Mouse (Mus musculus): Measurements from ENCODE around the gene Cdk9. TPM values are rescaled to one million over a fixed set of nuclear protein-coding genes. Genes with fewer than 3 reads are reported as not detected.
A peak's percentile ranks its signal among the peaks of the same experiment; 100 is the strongest.

Gene Cdk9
- polyA plus RNA-seq, 1 experiment from 2014 or later: 68.7 TPM

GRCm38 (mm10) chr2:32712586-32712933, 316 bp downstream of the Cdk9 start:
- no peaks in the 10 kb centered on the region for H3K9me3 ChIP-seq (ENCODE audit: low read length)
- peak; percentile 95 for DNase-seq (ENCODE audit: low spot score)

GRCm38 (mm10) chr2:32712108-32712551, 746 bp downstream of the Cdk9 start:
- Histone ChIP-seq H3K9me3 (ENCODE audit: low read length) (no peaks in the 10 kb centered on the region), H3K9ac (replicated peaks; ENCODE audit: low read depth) (peak overlapping the region; percentile 64), H3K27ac (ENCODE audit: low read length) (peak overlapping the region; percentile 96), H3K27me3 (replicated peaks; ENCODE audit: insufficient read depth, low read length) (no peaks in the 10 kb centered on the region), H3K4me1 (ENCODE audit: insufficient read depth, low read depth, low read length) (peaks cover 17% of the 10 kb centered on the region; the same call in 1 of the 2 replicates), H3K4me2 (replicated peaks; ENCODE audit: low read depth, low read length) (peak overlapping the region; percentile 85), H3K4me3 (ENCODE audit: low read depth, low read length) (peak overlapping the region; percentile 90), H3K36me3 (ENCODE audit: insufficient read depth, low read length) (peaks cover 18% of the 10 kb centered on the region)
- WGBS: 3% methylated on average over 34 of the region's 41 CpGs
- ATAC-seq (peak; percentile 53), DNase-seq (ENCODE audit: low spot score) (peak; percentile 85)
- TF ChIP-seq EP300 (IDR thresholded peaks at IDR 0.05) (no peak), CTCF (IDR thresholded peaks at IDR 0.05) (peak; percentile 17)

More at GRCm38 (mm10) chr2:32712586-32712933, 316 bp downstream of the Cdk9 start:
- Histone ChIP-seq H3K4me3 (ENCODE audit: low read depth, low read length) (peak overlapping the region; percentile 90), H3K4me1 (ENCODE audit: insufficient read depth, low read depth, low read length) (peaks cover 17% of the 10 kb centered on the region; the same call in 1 of the 2 replicates), H3K36me3 (ENCODE audit: insufficient read depth, low read length) (peaks cover 18% of the 10 kb centered on the region), H3K4me2 (replicated peaks; ENCODE audit: low read depth, low read length) (peak overlapping the region; percentile 85), H3K9ac (replicated peaks; ENCODE audit: low read depth) (peak overlapping the region; percentile 64), H3K27me3 (replicated peaks; ENCODE audit: insufficient read depth, low read length) (no peaks in the 10 kb centered on the region), H3K27ac (ENCODE audit: low read length) (peak overlapping the region; percentile 96)
- under 1% methylated on average over 15 of the region's 44 CpGs for WGBS
- ATAC-seq: peak; percentile 91
- TF ChIP-seq CTCF (IDR thresholded peaks at IDR 0.05) (no peak), EP300 (IDR thresholded peaks at IDR 0.05) (no peak)

- H3K36me3 ChIP-seq (ENCODE audit: insufficient read depth, low read length): peaks cover 20% of the 10 kb centered on the region
- peak overlapping the region; percentile 85 for H3K4me2 ChIP-seq (replicated peaks; ENCODE audit: low read depth, low read length)
- ATAC-seq (no peak), DNase-seq (ENCODE audit: low spot score) (no peak)
- no peak for TF ChIP-seq EP300 (IDR thresholded peaks at IDR 0.05)
- TF ChIP-seq CTCF (IDR thresholded peaks at IDR 0.05): peak; percentile 40; the same call in 1 of the 2 replicates
- H3K27me3 ChIP-seq (replicated peaks; ENCODE audit: insufficient read depth, low read length): no peaks in the 10 kb centered on the region
- H3K9me3 ChIP-seq (ENCODE audit: low read length): no peaks in the 10 kb centered on the region
- peaks cover 17% of the 10 kb centered on the region; the same call in 1 of the 2 replicates for H3K4me1 ChIP-seq (ENCODE audit: insufficient read depth, low read depth, low read length)
- H3K9ac ChIP-seq (replicated peaks; ENCODE audit: low read depth): peak overlapping the region; percentile 64
- peak overlapping the region; percentile 96 for H3K27ac ChIP-seq (ENCODE audit: low read length)
- 21% methylated on average over 9 of the region's 9 CpGs for WGBS
- H3K4me3 ChIP-seq (ENCODE audit: low read depth, low read length): peak overlapping the region; percentile 90
These were observed 1.4 kb downstream of the Cdk9 start for GRCm38 (mm10) chr2:32711301-32712056.

GRCm38 (mm10) chr2:32710425-32710824, 2.5 kb downstream of the Cdk9 start:
- no peak for ATAC-seq
- 87% methylated on average over 5 of the region's 5 CpGs for WGBS
- H3K36me3 ChIP-seq (ENCODE audit: insufficient read depth, low read length): peaks cover 27% of the 10 kb centered on the region
- no peaks in the 10 kb centered on the region for H3K9me3 ChIP-seq (ENCODE audit: low read length)
- no peak overlapping the region for H3K4me2 ChIP-seq (replicated peaks; ENCODE audit: low read depth, low read length)
- no peak overlapping the region for H3K27ac ChIP-seq (ENCODE audit: low read length)
- H3K4me3 ChIP-seq (ENCODE audit: low read depth, low read length): no peak overlapping the region
- peaks cover 17% of the 10 kb centered on the region; the same call in 1 of the 2 replicates for H3K4me1 ChIP-seq (ENCODE audit: insufficient read depth, low read depth, low read length)
- no peak overlapping the region for H3K9ac ChIP-seq (replicated peaks; ENCODE audit: low read depth)
- H3K27me3 ChIP-seq (replicated peaks; ENCODE audit: insufficient read depth, low read length): no peaks in the 10 kb centered on the region
- no peak for TF ChIP-seq EP300 (IDR thresholded peaks at IDR 0.05)
- TF ChIP-seq CTCF (IDR thresholded peaks at IDR 0.05): no peak
- DNase-seq (ENCODE audit: low spot score): no peak

- H3K36me3 ChIP-seq (ENCODE audit: insufficient read depth, low read length): peaks cover 30% of the 10 kb centered on the region
- TF ChIP-seq CTCF (IDR thresholded peaks at IDR 0.05) (no peak), EP300 (IDR thresholded peaks at IDR 0.05) (no peak)
These were observed 3.2 kb downstream of the Cdk9 start for GRCm38 (mm10) chr2:32709521-32710137.

GRCm38 (mm10) chr2:32708643-32709042, 4.2 kb downstream of the Cdk9 start:
- DNase-seq (ENCODE audit: low spot score) (peak; percentile 84), ATAC-seq (no peak)
- no peak overlapping the region for H3K9ac ChIP-seq (replicated peaks; ENCODE audit: low read depth)
- H3K27ac ChIP-seq (ENCODE audit: low read length): no peak overlapping the region
- no peaks in the 10 kb centered on the region for H3K27me3 ChIP-seq (replicated peaks; ENCODE audit: insufficient read depth, low read length)
- peaks cover 6% of the 10 kb centered on the region; the same call in 1 of the 2 replicates for H3K4me1 ChIP-seq (ENCODE audit: insufficient read depth, low read depth, low read length)
- H3K36me3 ChIP-seq (ENCODE audit: insufficient read depth, low read length): peaks cover 38% of the 10 kb centered on the region
- 15% methylated on average over 3 of the region's 3 CpGs for WGBS
- no peak overlapping the region for H3K4me3 ChIP-seq (ENCODE audit: low read depth, low read length)
- TF ChIP-seq CTCF (IDR thresholded peaks at IDR 0.05) (peak; percentile 86), EP300 (IDR thresholded peaks at IDR 0.05) (no peak)
- no peak overlapping the region for H3K4me2 ChIP-seq (replicated peaks; ENCODE audit: low read depth, low read length)
- no peaks in the 10 kb centered on the region for H3K9me3 ChIP-seq (ENCODE audit: low read length)

More at GRCm38 (mm10) chr2:32709521-32710137, 3.2 kb downstream of the Cdk9 start:
- Histone ChIP-seq H3K4me2 (replicated peaks; ENCODE audit: low read depth, low read length) (no peak overlapping the region), H3K27me3 (replicated peaks; ENCODE audit: insufficient read depth, low read length) (no peaks in the 10 kb centered on the region), H3K4me3 (ENCODE audit: low read depth, low read length) (no peak overlapping the region), H3K9me3 (ENCODE audit: low read length) (no peaks in the 10 kb centered on the region), H3K27ac (ENCODE audit: low read length) (no peak overlapping the region), H3K4me1 (ENCODE audit: insufficient read depth, low read depth, low read length) (peaks cover 12% of the 10 kb centered on the region; the same call in 1 of the 2 replicates), H3K9ac (replicated peaks; ENCODE audit: low read depth) (no peak overlapping the region)
- DNase-seq (ENCODE audit: low spot score) (no peak), ATAC-seq (no peak)
- 90% methylated on average over 20 of the region's 20 CpGs for WGBS

Data from lung, postnatal 0 days (tissue).